Mouse (Mus musculus) hindbrain, embryonic 11.5 days (tissue): ENCODE data around the gene Prkg1. TPM values are rescaled to one million over a fixed set of nuclear protein-coding genes. Genes with fewer than 3 reads are reported as not detected.

ENCODE experiments used
- ATAC-seq: fragments of 200-750 bp; cut with Nextera tagmentation; 2 replicates; pipeline ENCODE4 v1.8.0; 2017; ENCODE audit warnings: mild to moderate bottlenecking, moderate TSS enrichment, moderate library complexity; ENCODE audit not compliant: low FRiP score
- DNase-seq: peaks from one replicate; pipeline ENCODE4 v3.0.0-alpha.2; 2015; ENCODE audit warnings: low spot score
- H3K27ac ChIP-seq: fragments of 300-500 bp; sonication (generic); 2 replicates; pipeline ENCODE4 v1.5.1; 2014; ENCODE audit warnings: mild to moderate bottlenecking, low read depth, low read length
- H3K27me3 ChIP-seq: fragments of 300-500 bp; sonication (generic); 2 replicates; pipeline ENCODE4 v1.6.1; 2014; ENCODE audit warnings: mild to moderate bottlenecking, low read length, moderate library complexity, mixed read lengths; ENCODE audit not compliant: control insufficient read depth, insufficient read depth
- H3K36me3 ChIP-seq: fragments of 300-500 bp; sonication (generic); 2 replicates; pipeline ENCODE4 v1.6.1; 2014; ENCODE audit warnings: mild to moderate bottlenecking, low read length, moderate library complexity, mixed read lengths; ENCODE audit not compliant: control insufficient read depth, insufficient read depth
- H3K4me1 ChIP-seq: fragments of 300-500 bp; sonication (generic); replicated peaks from 2 replicates; pipeline ENCODE4 v1.6.1; 2014; ENCODE audit warnings: low read length, mixed read lengths; ENCODE audit not compliant: control insufficient read depth, insufficient read depth
- H3K4me2 ChIP-seq: fragments of 300-500 bp; sonication (generic); replicated peaks from 2 replicates; pipeline ENCODE4 v1.6.1; 2014; ENCODE audit warnings: mild to moderate bottlenecking, low read depth, low read length
- H3K4me3 ChIP-seq: fragments of 300-500 bp; sonication (generic); 2 replicates; pipeline ENCODE4 v1.5.1; 2014; ENCODE audit warnings: low read depth, low read length
- H3K9ac ChIP-seq: fragments of 300-500 bp; sonication (generic); 2 replicates; pipeline ENCODE4 v1.6.1; 2014; ENCODE audit warnings: low read depth, low read length
- H3K9me3 ChIP-seq: fragments of 300-500 bp; sonication (generic); 2 replicates; pipeline ENCODE4 v1.6.1; 2016; ENCODE audit warnings: low read length; ENCODE audit not compliant: control insufficient read depth
- WGBS: fragments of 180-500 bp; shearing (Covaris S2); extraction: QIAGEN DNeasy Blood & Tissue Kit; methylation state at CpG from one replicate; pipeline ENCODE4 v1.1.7; 2014; 5-methylcytosine and 5-hydroxymethylcytosine counted together
- polyA plus RNA-seq: library from polyadenylated mRNA; unstranded; fragments of >200 nt; fragmentation: Nextera tagmentation; extraction: Ambion mirVana; gene quantifications from 2 replicates; pipeline ENCODE4 v1.2.1, GENCODE M21; 2014

Gene Prkg1
- polyA plus RNA-seq, 1 experiment from 2014 or later = 8.6 TPM

GRCm38 (mm10) chr19:31104764-31105163, 660.1 kb downstream of the Prkg1 start:
- WGBS = 89% methylated on average over 6 of the region's 6 CpGs
- no peak for DNase-seq
- H3K27me3 ChIP-seq = no peaks in the 10 kb centered on the region
- H3K9me3 ChIP-seq = no peaks in the 10 kb centered on the region
- H3K27ac ChIP-seq = no peak overlapping the region
- H3K9ac ChIP-seq = no peak overlapping the region
- H3K4me1 ChIP-seq = no peaks in the 10 kb centered on the region
- no peaks in the 10 kb centered on the region for H3K36me3 ChIP-seq
- ATAC-seq = no peak
- H3K4me2 ChIP-seq = no peak overlapping the region
- no peak overlapping the region for H3K4me3 ChIP-seq

- 95% methylated on average over 3 of the region's 3 CpGs for WGBS
- no peak for ATAC-seq
Measured at GRCm38 (mm10) chr19:31099369-31099768, 665.5 kb downstream of the Prkg1 start.

GRCm38 (mm10) chr19:31097857-31098256, 667.0 kb downstream of the Prkg1 start:
- no peaks in the 10 kb centered on the region for H3K9me3 ChIP-seq
- H3K27ac ChIP-seq = no peak overlapping the region
- no peak overlapping the region for H3K4me3 ChIP-seq
- H3K36me3 ChIP-seq = no peaks in the 10 kb centered on the region
- DNase-seq (no peak), ATAC-seq (no peak)
- H3K4me1 ChIP-seq = no peaks in the 10 kb centered on the region
- H3K4me2 ChIP-seq = no peak overlapping the region
- no peak overlapping the region for H3K9ac ChIP-seq
- H3K27me3 ChIP-seq = no peaks in the 10 kb centered on the region
- 75% methylated on average over 3 of the region's 3 CpGs for whole genome bisulfite sequencing

More at GRCm38 (mm10) chr19:31099369-31099768, 665.5 kb downstream of the Prkg1 start:
- no peaks in the 10 kb centered on the region for H3K36me3 ChIP-seq
- H3K27me3 ChIP-seq = no peaks in the 10 kb centered on the region
- H3K9ac ChIP-seq = no peak overlapping the region
- no peak overlapping the region for H3K27ac ChIP-seq
- no peak overlapping the region for H3K4me2 ChIP-seq
- no peaks in the 10 kb centered on the region for H3K9me3 ChIP-seq
- no peaks in the 10 kb centered on the region for H3K4me1 ChIP-seq
- no peak overlapping the region for H3K4me3 ChIP-seq
- DNase-seq = no peak

- Histone ChIP-seq H3K4me2 (peak overlapping the region; percentile 65), H3K9ac (no peak overlapping the region), H3K4me1 (peaks cover 2% of the 10 kb centered on the region; the same call in 1 of the 2 replicates), H3K9me3 (no peaks in the 10 kb centered on the region), H3K4me3 (peak overlapping the region; percentile 54), H3K36me3 (0 out of 2 replicates have a peak, but pooled peaks cover 3% of the 10 kb centered on the region), H3K27ac (no peak overlapping the region), H3K27me3 (no peaks in the 10 kb centered on the region)
- DNase-seq (no peak), ATAC-seq (no peak)
- WGBS = 97% methylated on average over 8 of the region's 8 CpGs
Measured at GRCm38 (mm10) chr19:31083761-31084160, 681.1 kb downstream of the Prkg1 start.

- peak; percentile 99 for ATAC-seq
Measured at GRCm38 (mm10) chr19:31082662-31083429, 682.0 kb downstream of the Prkg1 start, which contains the start of gene Cstf2t. TSS of gene Cstf2t (plus strand) at chr19:31082837.

GRCm38 (mm10) chr19:31082226-31082625, 682.6 kb downstream of the Prkg1 start:
- Histone ChIP-seq H3K9ac (no peak overlapping the region), H3K9me3 (no peaks in the 10 kb centered on the region), H3K4me1 (peaks cover 2% of the 10 kb centered on the region; the same call in 1 of the 2 replicates), H3K27ac (peak overlapping the region; percentile 32; the same call in 1 of the 2 replicates), H3K27me3 (no peaks in the 10 kb centered on the region), H3K4me3 (peak overlapping the region; percentile 54; the same call in 1 of the 2 replicates), H3K36me3 (0 out of 2 replicates have a peak, but pooled peaks cover 3% of the 10 kb centered on the region), H3K4me2 (peak overlapping the region; percentile 27; the same call in 1 of the 2 replicates)
- ATAC-seq = peak; percentile 76
- DNase-seq = no peak
- 24% methylated on average over 7 of the region's 7 CpGs for WGBS

More at GRCm38 (mm10) chr19:31082662-31083429, 682.0 kb downstream of the Prkg1 start, which contains the start of gene Cstf2t:
- Histone ChIP-seq H3K4me3 (peak within 1 kb of the TSS; percentile 54), H3K9ac (peak within 1 kb of the TSS; percentile 66), H3K27ac (peak within 1 kb of the TSS; percentile 32; the same call in 1 of the 2 replicates), H3K4me1 (peaks cover 2% of the 10 kb centered on the region; the same call in 1 of the 2 replicates), H3K9me3 (no peaks in the 10 kb centered on the region), H3K4me2 (peak within 1 kb of the TSS; percentile 65), H3K27me3 (no peaks in the 10 kb centered on the region), H3K36me3 (0 out of 2 replicates have a peak, but pooled peaks cover 3% of the 10 kb centered on the region)
- WGBS = 3% methylated on average over 56 of the region's 56 CpGs
- peak; percentile 97 for DNase-seq

GRCm38 (mm10) chr19:31078241-31078640, 686.6 kb downstream of the Prkg1 start:
- 71% methylated on average over 3 of the region's 3 CpGs for WGBS
- Histone ChIP-seq H3K36me3 (no peaks in the 10 kb centered on the region), H3K9ac (no peak overlapping the region), H3K4me3 (no peak overlapping the region), H3K4me2 (no peak overlapping the region), H3K4me1 (0 out of 2 replicates have a peak, but pooled peaks cover 2% of the 10 kb centered on the region), H3K27ac (no peak overlapping the region), H3K27me3 (no peaks in the 10 kb centered on the region), H3K9me3 (no peaks in the 10 kb centered on the region)
- no peak for DNase-seq
- no peak for ATAC-seq

GRCm38 (mm10) chr19:31076106-31076505, 688.7 kb downstream of the Prkg1 start:
- no peaks in the 10 kb centered on the region for H3K9me3 ChIP-seq
- H3K36me3 ChIP-seq = no peaks in the 10 kb centered on the region
- ATAC-seq (no peak), DNase-seq (no peak)
- H3K9ac ChIP-seq = no peak overlapping the region
- no peaks in the 10 kb centered on the region for H3K27me3 ChIP-seq
- H3K4me2 ChIP-seq = no peak overlapping the region
- 0 out of 2 replicates have a peak, but pooled peaks cover 2% of the 10 kb centered on the region for H3K4me1 ChIP-seq
- 82% methylated on average over 4 of the region's 4 CpGs for WGBS
- H3K27ac ChIP-seq = no peak overlapping the region
- H3K4me3 ChIP-seq = no peak overlapping the region
